Mouse (Mus musculus) lung, adult 2 months (tissue): ENCODE results near the gene Spata31d1d.
A peak's percentile ranks its signal among the peaks of the same experiment; 100 is the strongest.

Experiments used
- CTCF ChIP-seq: fragments of 200-500 bp; IDR thresholded peaks from 2 replicates; pipeline ENCODE4 v1.5.1; 2011; ENCODE audit warnings: mild to moderate bottlenecking, low read length, control low read depth; ENCODE audit not compliant: insufficient read depth
- POLR2A ChIP-seq: fragments of 200-500 bp; IDR thresholded peaks from 2 replicates; pipeline ENCODE4 v1.6.1; 2011; ENCODE audit warnings: low read depth, mild to moderate bottlenecking, control low read depth, low read length, borderline replicate concordance; ENCODE audit errors: extremely low read depth

GRCm38 (mm10) chr13:59704562-59704961 is 27.0 kb downstream of the Spata31d1d start:
- TF ChIP-seq CTCF (peak; percentile 49), POLR2A (no peak)
